Mouse (Mus musculus) CH12.LX (cell line): ENCODE data around the gene Mia2. TPM values are rescaled to one million over a fixed set of nuclear protein-coding genes. Genes with fewer than 3 reads are reported as not detected.

Source experiments
- DNase-seq: peaks from one replicate; pipeline ENCODE4 v3.0.0-alpha.2; 2013; ENCODE audit errors: extremely low read depth
- H3K27ac ChIP-seq: 2 replicates; pipeline ENCODE4 v1.5.1; 2012; ENCODE audit warnings: low read depth, mild to moderate bottlenecking, control low read depth, moderate library complexity; ENCODE audit not compliant: insufficient read depth
- H3K27me3 ChIP-seq: replicated peaks from 2 replicates; pipeline ENCODE3; 2012; ENCODE audit warnings: inconsistent platforms
- H3K36me3 ChIP-seq, 2 experiments: replicated peaks in 1 of 2; 2 replicates each; pipeline versions ENCODE3 to v1.6.1; 2012; ENCODE audit warnings: inconsistent platforms in 1 of 2, low read length in 1 of 2, mild to moderate bottlenecking in 1 of 2, mixed read lengths in 1 of 2, moderate library complexity in 1 of 2; ENCODE audit not compliant: control insufficient read depth in 1 of 2, insufficient read depth in 1 of 2
- H3K4me1 ChIP-seq, 2 experiments: 2 replicates each; pipeline ENCODE4 v1.6.1; 2012; ENCODE audit warnings: inconsistent platforms in 1 of 2, moderate library complexity in 1 of 2; ENCODE audit not compliant: insufficient read depth in 2 of 2, control insufficient read depth in 1 of 2
- H3K4me2 ChIP-seq: 2 replicates; pipeline ENCODE4 v1.6.1; 2012; ENCODE audit warnings: low read depth, mild to moderate bottlenecking, control low read depth; ENCODE audit not compliant: poor library complexity, insufficient read depth, severe bottlenecking
- H3K4me3 ChIP-seq, 3 experiments: fragments of 150-350 bp in 1 of 3; sonication (generic) in 1 of 3; replicated peaks in 1 of 3; 2 replicates each; pipeline versions ENCODE3 to v1.5.1; 2011 to 2012; ENCODE audit warnings: low read depth in 2 of 3, low read length in 2 of 3, mild to moderate bottlenecking in 2 of 3, moderate library complexity in 2 of 3, control low read depth in 1 of 3, improper control_type of control experiment in 1 of 3, inconsistent platforms in 1 of 3, mixed read lengths in 1 of 3; ENCODE audit not compliant: poor library complexity in 1 of 3
- H3K79me2 ChIP-seq: replicated peaks from 2 replicates; pipeline ENCODE4 v1.6.1; 2012; ENCODE audit warnings: mild to moderate bottlenecking, moderate library complexity; ENCODE audit not compliant: control insufficient read depth, poor library complexity, insufficient read depth, severe bottlenecking; ENCODE audit errors: extremely low read depth
- H3K9ac ChIP-seq: 2 replicates; pipeline ENCODE4 v1.6.1; 2012; ENCODE audit warnings: low read depth, mild to moderate bottlenecking, control low read depth, moderate library complexity; ENCODE audit not compliant: insufficient read depth
- H3K9me3 ChIP-seq: replicated peaks from 2 replicates; pipeline ENCODE3; 2012; ENCODE audit warnings: low read length, inconsistent platforms, mixed read lengths
- CTCF ChIP-seq, 2 experiments: IDR thresholded peaks in 1 of 2; conservative IDR thresholded peaks in 1 of 2; 2 replicates each; pipeline ENCODE4 v1.5.1; 2011 to 2012; ENCODE audit warnings: low read depth in 2 of 2, low read length in 2 of 2, improper control_type of control experiment in 1 of 2, inconsistent platforms in 1 of 2, mild to moderate bottlenecking in 1 of 2, moderate library complexity in 1 of 2
- HCFC1 ChIP-seq: IDR thresholded peaks from 2 replicates; pipeline ENCODE4 v1.6.1; 2012; ENCODE audit warnings: low read depth, mild to moderate bottlenecking, inconsistent platforms, low read length, improper control_type of control experiment
- IRF4 ChIP-seq: IDR thresholded peaks from 2 replicates; pipeline ENCODE4 v1.6.1; 2014; ENCODE audit warnings: low read depth, mild to moderate bottlenecking, inconsistent platforms, low read length, improper control_type of control experiment
- MAX ChIP-seq: IDR thresholded peaks from 2 replicates; pipeline ENCODE4 v1.6.1; 2011; ENCODE audit warnings: low read length, improper control_type of control experiment
- MYC ChIP-seq: IDR thresholded peaks from 2 replicates; pipeline ENCODE4 v1.6.1; 2011; ENCODE audit warnings: low read depth, mild to moderate bottlenecking, improper control_type of control experiment, low read length
- PAX5 ChIP-seq: IDR thresholded peaks from 2 replicates; pipeline ENCODE4 v1.6.1; 2012; ENCODE audit warnings: low read length, inconsistent platforms, mixed read lengths
- RAD21 ChIP-seq: IDR thresholded peaks from 2 replicates; pipeline ENCODE4 v1.6.1; 2011; ENCODE audit warnings: low read depth, mild to moderate bottlenecking, low read length, improper control_type of control experiment, moderate library complexity
- TBP ChIP-seq: conservative IDR thresholded peaks from 2 replicates; pipeline ENCODE4 v1.6.1; 2011; ENCODE audit warnings: low read depth, low read length, improper control_type of control experiment
- TCF12 ChIP-seq: IDR thresholded peaks from 2 replicates; pipeline ENCODE4 v1.6.1; 2014; ENCODE audit warnings: low read depth, mild to moderate bottlenecking, inconsistent platforms, low read length, improper control_type of control experiment
- UBTF ChIP-seq: IDR thresholded peaks from 2 replicates; pipeline ENCODE4 v1.6.1; 2012; ENCODE audit warnings: low read depth, mild to moderate bottlenecking, inconsistent platforms, low read length, improper control_type of control experiment, moderate library complexity
- ZC3H11A ChIP-seq: IDR thresholded peaks from 2 replicates; pipeline ENCODE4 v1.6.1; 2012; ENCODE audit warnings: low read depth, mild to moderate bottlenecking, inconsistent platforms, low read length, improper control_type of control experiment
- ZKSCAN1 ChIP-seq: IDR thresholded peaks from 2 replicates; pipeline ENCODE4 v1.6.1; 2012; ENCODE audit warnings: low read depth, inconsistent platforms, low read length, improper control_type of control experiment, borderline replicate concordance
- dilution Hi-C: fragments of 300-500 bp; cut with MboI; formaldehyde crosslinking; loops from 2 replicates; pipeline ENCODE4 v1.14.3; 2020; ENCODE audit warnings: low sequenced_read_pairs; ENCODE audit not compliant: extremely low pct_unique_long_range_greater_than_20kb, extremely low pct_ligation_motif_present
- in situ Hi-C: fragments of 300-500 bp; cut with MboI; formaldehyde crosslinking; loops from 3 replicates; pipeline ENCODE4 v1.14.3; 2019; ENCODE audit warnings: low sequenced_read_pairs, low pct_ligation_motif_present, low pct_unique_long_range_greater_than_20kb, mixed read lengths
- polyA plus RNA-seq: library from polyadenylated mRNA; unstranded; fragments of >175 nt; gene quantifications from 2 replicates; pipeline ENCODE4 v1.2.1, GENCODE M21; 2012; ENCODE audit warnings: low read depth; ENCODE audit not compliant: insufficient read length
- total RNA-seq, 2 experiments: library from RNA; depleted of rRNA; stranded (reverse); fragments of 300-350 nt in 1 of 2; fragments of >200 nt in 1 of 2; gene quantifications; 2 replicates each; pipeline ENCODE4 v1.2.3; 2012 to 2014

Mia2 gene
- total and polyA plus RNA-seq, 3 experiments, result 68.1 to 162 (median 99.2) TPM

DNA sequence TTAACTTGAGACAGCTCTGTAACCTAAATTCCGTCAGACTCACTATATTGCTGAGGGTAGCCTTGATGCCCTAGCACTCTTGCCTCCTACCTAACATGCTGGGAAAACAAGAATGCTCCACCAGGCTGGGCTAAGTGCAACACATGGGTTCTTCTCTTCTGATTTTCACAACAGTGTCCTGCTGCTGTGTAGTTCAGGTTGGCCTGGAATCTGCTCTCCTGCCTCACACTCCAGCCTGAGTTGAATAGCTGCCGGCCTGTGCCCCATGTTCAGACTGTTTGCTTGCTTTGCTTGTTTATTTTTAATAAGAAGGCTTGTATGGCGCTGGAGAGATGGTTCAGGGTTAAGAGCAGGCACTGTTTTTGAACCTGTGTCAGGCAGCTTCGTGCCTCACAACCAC lies 15.1 kb upstream of the Mia2 start:
- Histone ChIP-seq H3K79me2 (no peaks in the 10 kb centered on the region), H3K36me3 (peaks cover 0 to 23% of the 10 kb centered on the region in 2 experiments), H3K4me3 (no peak overlapping the region), H3K27me3 (no peaks in the 10 kb centered on the region), H3K9me3 (no peaks in the 10 kb centered on the region), H3K27ac (no peak overlapping the region), H3K4me1 (no peaks in the 10 kb centered on the region), H3K4me2 (no peak overlapping the region), H3K9ac (no peak overlapping the region)
- dilution Hi-C loops (no loop called here), in situ Hi-C loops (no loop called here)
- no peak for DNase-seq
- TF ChIP-seq MYC (no peak), PAX5 (no peak), UBTF (no peak), ZKSCAN1 (no peak)

DNA sequence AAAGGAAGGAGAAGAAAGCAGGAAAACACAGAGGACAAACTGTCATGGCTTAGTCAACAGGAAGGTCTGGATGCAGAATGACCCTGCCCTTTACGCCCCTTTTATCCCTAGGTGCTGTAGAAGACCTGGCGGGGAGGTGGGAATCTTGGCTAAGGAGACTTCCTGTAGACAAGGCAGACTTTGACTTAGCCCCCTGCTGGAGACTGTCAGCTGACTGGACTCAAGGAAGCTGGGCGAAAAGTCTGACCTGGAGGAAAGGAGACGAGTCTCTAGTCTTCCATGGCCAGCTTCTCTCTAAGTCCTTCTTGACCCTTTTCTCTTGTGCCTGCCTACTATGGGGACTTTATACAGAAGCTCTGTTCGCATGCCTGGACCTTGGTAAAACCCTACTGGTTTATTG lies 11.2 kb upstream of the Mia2 start:
- Histone ChIP-seq H3K9me3 (no peaks in the 10 kb centered on the region), H3K27ac (no peak overlapping the region), H3K4me1 (no peaks in the 10 kb centered on the region), H3K79me2 (no peaks in the 10 kb centered on the region), H3K27me3 (no peaks in the 10 kb centered on the region), H3K36me3 (peaks cover 0 to 4% of the 10 kb centered on the region in 2 experiments), H3K9ac (no peak overlapping the region), H3K4me2 (no peak overlapping the region), H3K4me3 (no peak overlapping the region)
- DNase-seq, result no peak
- dilution Hi-C loops (no loop called here), in situ Hi-C loops (no loop called here)
- TF ChIP-seq TBP (no peak), CTCF (conservative IDR thresholded peaks at IDR 0.05 in 1 of 2, IDR thresholded peaks at IDR 0.05 in 1 of 2; ENCODE audit: low read depth in 2 of 2, low read length in 2 of 2) (peak in 1 of 2 experiments; percentile 11; a peak in 1 of 4 replicates)

DNA sequence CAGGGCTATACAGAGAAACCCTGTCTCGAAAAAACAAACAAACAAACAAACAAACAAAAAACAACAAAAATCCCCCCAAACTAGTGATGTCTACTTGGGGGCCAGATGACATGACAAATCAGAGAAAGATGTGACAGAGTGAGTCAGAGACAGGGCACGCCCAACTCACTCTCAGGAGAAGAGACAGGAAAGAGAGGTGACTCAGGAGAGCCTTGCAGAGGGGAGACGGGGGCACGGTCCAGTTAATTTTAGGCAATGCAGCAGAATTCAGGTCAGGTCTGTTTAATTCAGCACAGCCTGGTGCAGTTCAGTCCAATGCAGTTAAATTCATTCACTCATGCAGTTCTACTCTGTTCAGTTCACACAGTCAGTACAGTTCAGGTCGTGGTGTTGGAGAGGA lies 9.4 kb upstream of the Mia2 start:
- no peak overlapping the region for H3K9ac ChIP-seq
- DNase-seq, result no peak
- no peak overlapping the region for H3K4me2 ChIP-seq
- no peak overlapping the region for H3K4me3 ChIP-seq
- in situ Hi-C loops, result no loop called here
- no peaks in the 10 kb centered on the region for H3K27me3 ChIP-seq
- no peaks in the 10 kb centered on the region for H3K79me2 ChIP-seq
- dilution Hi-C loops, result no loop called here
- H3K36me3 ChIP-seq, result no peaks in the 10 kb centered on the region
- no peak overlapping the region for H3K27ac ChIP-seq
- TF ChIP-seq IRF4, result no peak
- no peak for TF ChIP-seq RAD21
- no peak for TF ChIP-seq ZC3H11A
- no peak for TF ChIP-seq TCF12
- no peak for TF ChIP-seq MAX
- TF ChIP-seq HCFC1, result no peak
- H3K9me3 ChIP-seq, result no peaks in the 10 kb centered on the region
- H3K4me1 ChIP-seq, result no peaks in the 10 kb centered on the region
